Mouse (Mus musculus) neural tube, embryonic 13.5 days (tissue): ENCODE measurements around the gene Nfkb2. TPM values are rescaled to one million over a fixed set of nuclear protein-coding genes. Genes with fewer than 3 reads are reported as not detected.

Experiments used
- ATAC-seq: fragments of 200-750 bp; cut with Nextera tagmentation; 2 replicates; pipeline ENCODE4 v1.8.0; 2017; ENCODE audit warnings: low read depth, mild to moderate bottlenecking, moderate TSS enrichment, moderate library complexity
- H3K27ac ChIP-seq: fragments of 300-500 bp; sonication (generic); replicated peaks from 2 replicates; pipeline ENCODE4 v1.5.1; 2015; ENCODE audit warnings: moderate library complexity, mild to moderate bottlenecking, inconsistent platforms
- H3K27me3 ChIP-seq: fragments of 300-500 bp; sonication (generic); 2 replicates; pipeline ENCODE4 v1.6.1; 2015; ENCODE audit warnings: mild to moderate bottlenecking, inconsistent platforms
- H3K36me3 ChIP-seq: fragments of 300-500 bp; sonication (generic); 2 replicates; pipeline ENCODE4 v1.6.1; 2015; ENCODE audit warnings: mild to moderate bottlenecking, inconsistent platforms
- H3K4me1 ChIP-seq: fragments of 300-500 bp; sonication (generic); replicated peaks from 2 replicates; pipeline ENCODE4 v1.6.1; 2015; ENCODE audit warnings: inconsistent platforms
- H3K4me2 ChIP-seq: fragments of 300-500 bp; sonication (generic); 2 replicates; pipeline ENCODE4 v1.6.1; 2015; ENCODE audit warnings: inconsistent platforms, mild to moderate bottlenecking, moderate library complexity
- H3K4me3 ChIP-seq: fragments of 300-500 bp; sonication (generic); 2 replicates; pipeline ENCODE4 v1.5.1; 2015; ENCODE audit warnings: mild to moderate bottlenecking, inconsistent platforms
- H3K9ac ChIP-seq: fragments of 300-500 bp; sonication (generic); 2 replicates; pipeline ENCODE4 v1.6.1; 2015; ENCODE audit warnings: moderate library complexity, mild to moderate bottlenecking, inconsistent platforms
- H3K9me3 ChIP-seq: fragments of 300-500 bp; sonication (generic); 2 replicates; pipeline ENCODE4 v1.6.1; 2016; ENCODE audit warnings: inconsistent platforms
- WGBS: fragments of 180-500 bp; shearing (Covaris S2); methylation state at CpG from one replicate; pipeline ENCODE4 v1.1.7; 2015; 5-methylcytosine and 5-hydroxymethylcytosine counted together
- polyA plus RNA-seq: library from polyadenylated mRNA; unstranded; fragments of >200 nt; fragmentation: Nextera tagmentation; extraction: Ambion mirVana; gene quantifications from 2 replicates; pipeline ENCODE4 v1.2.1, GENCODE M21; 2015

The Nfkb2 gene
- polyA plus RNA-seq, 1 experiment from 2014 or later, result 2.6 TPM

DNA sequence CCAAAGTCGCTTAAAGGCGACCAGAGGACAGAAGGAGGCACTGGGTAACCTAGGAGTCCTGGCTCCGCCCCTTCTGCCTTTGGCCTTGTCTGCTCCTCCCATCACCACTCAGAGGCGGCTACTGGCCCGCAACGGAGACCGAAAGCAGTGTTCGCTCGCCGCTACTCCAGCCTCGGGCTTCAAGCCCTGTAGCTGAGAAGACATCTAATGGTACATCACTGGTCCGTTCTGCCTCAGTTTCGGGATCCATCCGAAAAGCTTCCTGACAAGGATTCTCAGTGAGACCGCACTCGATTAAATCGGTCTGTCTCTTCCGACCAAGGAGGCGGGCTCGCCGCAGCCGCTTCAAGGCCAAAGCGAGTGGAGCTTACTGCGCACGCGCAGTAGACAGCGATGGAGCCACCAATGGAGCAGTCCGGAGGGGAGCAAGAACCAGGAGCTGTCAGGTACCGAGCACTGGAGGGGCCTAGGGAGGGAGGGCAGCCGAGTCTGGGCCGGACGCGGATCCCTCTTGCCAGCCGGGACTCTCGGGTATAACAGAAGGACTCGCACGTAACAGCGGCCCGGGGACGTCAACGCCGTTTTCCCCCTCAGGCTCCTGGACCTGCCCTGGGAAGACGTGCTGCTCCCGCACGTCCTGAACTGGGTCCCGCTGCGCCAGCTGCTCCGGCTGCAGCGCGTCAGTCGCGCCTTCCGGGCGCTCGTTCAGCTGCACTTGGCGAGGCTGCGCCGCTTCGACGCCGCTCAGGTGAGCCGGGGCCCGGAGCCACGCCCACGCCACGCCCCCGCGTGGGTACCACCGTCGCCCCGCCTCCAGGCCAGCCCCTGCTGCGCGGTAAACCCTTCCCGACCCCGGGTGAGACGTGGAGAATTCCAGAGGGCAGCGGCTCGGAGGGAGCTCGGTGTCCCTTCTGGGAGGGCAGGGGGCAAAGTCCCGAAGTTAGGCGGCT is 24.2 kb downstream of the Nfkb2 start, which contains the start of gene Fbxl15:
TSS of gene Fbxl15 (plus strand) at position 104 of the 950 bp plus-strand sequence.
- under 1% methylated on average over 81 of the region's 81 CpGs for WGBS
- peak within 1 kb of the TSS; percentile 99 for H3K4me2 ChIP-seq
- H3K27ac ChIP-seq, result peak within 1 kb of the TSS; percentile 97
- peaks cover 27% of the 10 kb centered on the region for H3K27me3 ChIP-seq
- H3K4me3 ChIP-seq, result peak within 1 kb of the TSS; percentile 65
- peaks cover 57% of the 10 kb centered on the region for H3K4me1 ChIP-seq
- ATAC-seq, result peak; percentile 86
- H3K36me3 ChIP-seq, result peaks cover 24% of the 10 kb centered on the region
- no peaks in the 10 kb centered on the region for H3K9me3 ChIP-seq
- H3K9ac ChIP-seq, result peak within 1 kb of the TSS; percentile 80

GRCm38 (mm10) chr19:46329031-46329641 is 25.0 kb downstream of the Nfkb2 start:
- peak; percentile 4 for ATAC-seq
- Histone ChIP-seq H3K4me2 (peak overlapping the region; percentile 99), H3K27me3 (peaks cover 19% of the 10 kb centered on the region), H3K36me3 (peaks cover 24% of the 10 kb centered on the region), H3K9ac (peak overlapping the region; percentile 80), H3K4me3 (peak overlapping the region; percentile 65), H3K9me3 (no peaks in the 10 kb centered on the region), H3K4me1 (peaks cover 54% of the 10 kb centered on the region), H3K27ac (peak overlapping the region; percentile 97)
- 2% methylated on average over 54 of the region's 54 CpGs for WGBS

GRCm38 (mm10) chr19:46329951-46330350 is 25.8 kb downstream of the Nfkb2 start:
- Histone ChIP-seq H3K27ac (no peak overlapping the region), H3K36me3 (peaks cover 24% of the 10 kb centered on the region), H3K27me3 (peaks cover 11% of the 10 kb centered on the region), H3K4me1 (peaks cover 46% of the 10 kb centered on the region), H3K4me3 (peak overlapping the region; percentile 65; the same call in 1 of the 2 replicates), H3K9me3 (no peaks in the 10 kb centered on the region), H3K9ac (peak overlapping the region; percentile 45; the same call in 1 of the 2 replicates), H3K4me2 (peak overlapping the region; percentile 99)
- ATAC-seq, result no peak
- WGBS, result 5% methylated on average over 16 of the region's 16 CpGs

DNA sequence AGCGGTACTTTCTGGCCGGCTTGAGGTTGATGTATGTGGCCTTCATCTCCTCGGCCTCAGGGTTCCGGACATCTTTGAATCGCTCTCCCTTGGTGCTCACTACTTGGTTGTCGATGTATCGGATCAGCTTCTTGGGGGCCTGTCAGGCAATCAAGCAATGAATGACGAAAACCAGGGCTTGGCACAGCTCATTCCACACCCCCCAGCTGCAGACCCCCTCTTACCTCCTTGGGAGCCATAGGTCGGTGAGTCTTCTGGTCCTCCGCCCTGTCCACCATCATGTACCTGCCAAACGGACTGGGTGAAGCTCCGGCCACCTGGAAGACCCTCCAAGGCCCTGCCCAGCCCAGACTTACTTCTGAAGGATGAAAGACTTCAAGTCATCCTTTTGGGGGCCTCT is 26.6 kb downstream of the Nfkb2 start:
- Histone ChIP-seq H3K4me1 (peaks cover 40% of the 10 kb centered on the region), H3K27me3 (peaks cover 4% of the 10 kb centered on the region), H3K9me3 (no peaks in the 10 kb centered on the region), H3K4me3 (no peak overlapping the region), H3K27ac (no peak overlapping the region), H3K4me2 (peak overlapping the region; percentile 34; the same call in 1 of the 2 replicates), H3K9ac (no peak overlapping the region), H3K36me3 (peaks cover 24% of the 10 kb centered on the region)
- WGBS, result 90% methylated on average over 12 of the region's 12 CpGs
- ATAC-seq, result no peak

GRCm38 (mm10) chr19:46331326-46331725 is 27.2 kb downstream of the Nfkb2 start:
- WGBS, result 91% methylated on average over 14 of the region's 14 CpGs
- no peak overlapping the region for H3K27ac ChIP-seq
- H3K4me2 ChIP-seq, result peak overlapping the region; percentile 34
- ATAC-seq, result no peak
- H3K9ac ChIP-seq, result no peak overlapping the region
- no peaks in the 10 kb centered on the region for H3K9me3 ChIP-seq
- H3K36me3 ChIP-seq, result peaks cover 24% of the 10 kb centered on the region
- H3K27me3 ChIP-seq, result no peaks in the 10 kb centered on the region
- H3K4me1 ChIP-seq, result peaks cover 33% of the 10 kb centered on the region
- 0 out of 2 replicates have a peak overlapping the region, but pooled peaks have one; percentile 3 for H3K4me3 ChIP-seq

DNA sequence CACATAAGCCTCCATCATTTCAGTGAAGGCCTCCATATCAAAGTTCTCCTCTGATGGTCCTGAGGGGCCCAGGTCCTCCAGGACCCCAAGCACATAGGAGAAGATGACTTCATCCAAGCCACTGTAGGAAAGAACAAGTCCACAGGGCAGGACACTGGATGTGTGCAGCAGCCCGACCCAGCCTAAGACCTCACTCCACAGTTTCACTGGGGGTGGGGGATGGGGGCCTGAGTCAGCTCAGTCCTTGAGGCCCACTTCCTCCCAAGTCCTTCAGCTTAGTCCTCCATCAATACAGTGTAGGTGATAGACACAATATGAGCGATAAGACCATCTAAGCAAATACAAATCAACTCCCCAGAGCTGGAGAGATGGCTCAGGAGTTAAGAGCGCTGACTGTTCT is 27.8 kb downstream of the Nfkb2 start:
- Histone ChIP-seq H3K4me2 (peak overlapping the region; percentile 34), H3K9ac (no peak overlapping the region), H3K36me3 (peaks cover 24% of the 10 kb centered on the region), H3K4me3 (0 out of 2 replicates have a peak overlapping the region, but pooled peaks have one; percentile 3), H3K27me3 (no peaks in the 10 kb centered on the region), H3K27ac (no peak overlapping the region), H3K4me1 (peaks cover 30% of the 10 kb centered on the region), H3K9me3 (no peaks in the 10 kb centered on the region)
- ATAC-seq, result no peak
- WGBS, result 88% methylated on average over 3 of the region's 3 CpGs

GRCm38 (mm10) chr19:46332721-46333339 is 28.7 kb downstream of the Nfkb2 start:
- WGBS, result 52% methylated on average over 7 of the region's 7 CpGs
- H3K4me2 ChIP-seq, result peak overlapping the region; percentile 34
- peaks cover 30% of the 10 kb centered on the region for H3K4me1 ChIP-seq
- no peak for ATAC-seq
- H3K27me3 ChIP-seq, result no peaks in the 10 kb centered on the region
- H3K9me3 ChIP-seq, result no peaks in the 10 kb centered on the region
- H3K9ac ChIP-seq, result no peak overlapping the region
- peaks cover 24% of the 10 kb centered on the region for H3K36me3 ChIP-seq
- H3K4me3 ChIP-seq, result 0 out of 2 replicates have a peak overlapping the region, but pooled peaks have one; percentile 3
- peak overlapping the region; percentile 46; the same call in 1 of the 2 replicates for H3K27ac ChIP-seq

DNA sequence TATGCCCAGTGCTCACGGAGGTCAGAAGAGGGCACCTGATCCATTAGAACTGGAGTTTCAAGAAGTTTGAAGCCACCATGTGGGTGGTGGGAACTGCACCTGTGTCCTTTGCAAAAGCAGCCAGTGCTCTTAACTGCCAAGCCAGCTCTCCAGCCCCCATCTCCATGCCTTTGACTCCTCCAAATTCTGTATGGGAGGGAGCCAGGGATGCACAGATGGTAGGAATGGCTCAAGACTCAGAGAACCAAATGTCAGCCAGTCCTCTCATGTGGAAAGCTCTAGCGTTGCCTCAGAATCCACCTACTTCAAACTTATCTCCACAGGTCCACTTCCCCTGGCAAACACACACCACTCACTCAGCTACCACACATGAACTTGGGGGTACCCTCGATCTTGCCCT is 29.8 kb downstream of the Nfkb2 start:
- Histone ChIP-seq H3K9me3 (no peaks in the 10 kb centered on the region), H3K4me1 (peaks cover 30% of the 10 kb centered on the region), H3K27me3 (no peaks in the 10 kb centered on the region), H3K27ac (no peak overlapping the region), H3K36me3 (peaks cover 24% of the 10 kb centered on the region), H3K9ac (no peak overlapping the region), H3K4me3 (no peak overlapping the region), H3K4me2 (no peak overlapping the region)
- 93% methylated on average over 3 of the region's 3 CpGs for WGBS
- ATAC-seq, result no peak

GRCm38 (mm10) chr19:46337719-46338330 is 33.7 kb downstream of the Nfkb2 start:
- Histone ChIP-seq H3K27ac (peak overlapping the region; percentile 82), H3K36me3 (no peaks in the 10 kb centered on the region), H3K4me1 (peaks cover 24% of the 10 kb centered on the region), H3K9me3 (no peaks in the 10 kb centered on the region), H3K27me3 (no peaks in the 10 kb centered on the region), H3K9ac (peak overlapping the region; percentile 76), H3K4me3 (peak overlapping the region; percentile 60), H3K4me2 (peak overlapping the region; percentile 89)
- ATAC-seq, result no peak; the same call in none of the 2 replicates
- WGBS, result 29% methylated on average over 15 of the region's 15 CpGs

GRCm38 (mm10) chr19:46338331-46338936 is 34.3 kb downstream of the Nfkb2 start, which contains the start of gene Cuedc2:
Gene Cuedc2 (minus strand): TSS chr19:46338702.
- H3K4me3 ChIP-seq, result peak within 1 kb of the TSS; percentile 60
- peak; percentile 89 for ATAC-seq
- H3K27ac ChIP-seq, result peak within 1 kb of the TSS; percentile 82
- peak within 1 kb of the TSS; percentile 89 for H3K4me2 ChIP-seq
- no peaks in the 10 kb centered on the region for H3K36me3 ChIP-seq
- peaks cover 24% of the 10 kb centered on the region for H3K4me1 ChIP-seq
- no peaks in the 10 kb centered on the region for H3K9me3 ChIP-seq
- peak within 1 kb of the TSS; percentile 76 for H3K9ac ChIP-seq
- 0 out of 2 replicates have a peak, but pooled peaks cover under 1% of the 10 kb centered on the region for H3K27me3 ChIP-seq
- under 1% methylated on average over 31 of the region's 31 CpGs for WGBS

DNA sequence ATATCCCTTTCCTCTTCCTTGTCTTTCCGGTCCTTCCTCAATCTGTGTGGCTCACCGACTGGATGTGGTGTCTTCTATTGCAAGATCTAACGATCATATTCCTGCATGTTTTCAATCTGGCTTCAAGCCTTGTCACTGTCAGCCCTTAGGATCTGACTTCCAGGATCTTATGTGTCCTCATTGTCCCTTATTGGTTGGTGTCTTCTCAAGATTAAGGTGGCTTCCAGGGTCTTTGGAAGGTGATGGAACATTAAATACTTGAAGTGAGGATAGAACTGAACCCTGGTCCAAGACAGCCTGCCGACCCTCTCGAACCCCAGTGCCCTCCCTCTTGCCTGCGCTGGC is 34.8 kb downstream of the Nfkb2 start:
- 58% methylated on average over 6 of the region's 6 CpGs for WGBS
- Histone ChIP-seq H3K27ac (peak overlapping the region; percentile 57), H3K27me3 (peaks cover 5% of the 10 kb centered on the region; the same call in 1 of the 2 replicates), H3K36me3 (no peaks in the 10 kb centered on the region), H3K4me2 (peak overlapping the region; percentile 44), H3K4me3 (peak overlapping the region; percentile 60), H3K4me1 (peaks cover 24% of the 10 kb centered on the region), H3K9ac (peak overlapping the region; percentile 48; the same call in 1 of the 2 replicates), H3K9me3 (no peaks in the 10 kb centered on the region)
- 0 out of 2 replicates have a peak, but pooled peaks have one; percentile 4 for ATAC-seq
